Mouse (Mus musculus): ENCODE measurements around the gene Vinac1.

- TF ChIP-seq POLR2A (IDR thresholded peaks at IDR 0.05; ENCODE audit: low read depth, low read length) (no peak), CTCF (conservative IDR thresholded peaks at IDR 0.05; ENCODE audit: insufficient read depth, insufficient read length, low read depth, low read length) (no peak)
These were observed 12.6 kb downstream of the Vinac1 start for GRCm38 (mm10) chr2:129035381-129035780.

All from kidney, adult 2 months (tissue).